Mouse (Mus musculus): ENCODE results near the gene Dnaic2. TPM values are rescaled to one million over a fixed set of nuclear protein-coding genes. Genes with fewer than 3 reads are reported as not detected.

Gene Dnaic2
- polyA plus RNA-seq, 1 experiment: 0.30 TPM

- WGBS: 2% methylated on average over 12 of the region's 12 CpGs
- H3K36me3 ChIP-seq (ENCODE audit: control insufficient read depth, insufficient read depth, low read length): no peaks in the 10 kb centered on the region
- no peak overlapping the region for H3K27ac ChIP-seq (ENCODE audit: insufficient read depth, low read depth, low read length)
- no peak overlapping the region for H3K4me3 ChIP-seq (ENCODE audit: low read depth, low read length)
- 0 out of 2 replicates have a peak, but pooled peaks cover 2% of the 10 kb centered on the region for H3K27me3 ChIP-seq (ENCODE audit: control insufficient read depth, insufficient read depth, low read length)
- no peaks in the 10 kb centered on the region for H3K4me1 ChIP-seq (ENCODE audit: control insufficient read depth, insufficient read depth, insufficient read length, low read length)
- TF ChIP-seq CTCF (IDR thresholded peaks at IDR 0.05; ENCODE audit: extremely low read depth, insufficient read length, insufficient replicate concordance, low read depth, low read length) (peak; percentile 94), POLR2A (IDR thresholded peaks at IDR 0.05; ENCODE audit: low read depth, low read length) (no peak)
These were observed 17.9 kb downstream of the Dnaic2 start for GRCm38 (mm10) chr11:114745134-114745533.

- Histone ChIP-seq H3K27me3 (ENCODE audit: control insufficient read depth, insufficient read depth, low read length) (0 out of 2 replicates have a peak, but pooled peaks cover 2% of the 10 kb centered on the region), H3K36me3 (ENCODE audit: control insufficient read depth, insufficient read depth, low read length) (no peaks in the 10 kb centered on the region), H3K27ac (ENCODE audit: insufficient read depth, low read depth, low read length) (no peak overlapping the region), H3K4me3 (ENCODE audit: low read depth, low read length) (no peak overlapping the region), H3K4me1 (ENCODE audit: control insufficient read depth, insufficient read depth, insufficient read length, low read length) (no peaks in the 10 kb centered on the region)
- TF ChIP-seq CTCF (IDR thresholded peaks at IDR 0.05; ENCODE audit: extremely low read depth, insufficient read length, insufficient replicate concordance, low read depth, low read length) (no peak), POLR2A (IDR thresholded peaks at IDR 0.05; ENCODE audit: low read depth, low read length) (no peak)
- WGBS: 27% methylated on average over 12 of the region's 12 CpGs
These were observed 20.4 kb downstream of the Dnaic2 start for GRCm38 (mm10) chr11:114747564-114748138.

- Histone ChIP-seq H3K4me1 (ENCODE audit: control insufficient read depth, insufficient read depth, insufficient read length, low read length) (peaks cover 3% of the 10 kb centered on the region), H3K27me3 (ENCODE audit: control insufficient read depth, insufficient read depth, low read length) (no peaks in the 10 kb centered on the region), H3K27ac (ENCODE audit: insufficient read depth, low read depth, low read length) (no peak within 1 kb of the TSS), H3K4me3 (ENCODE audit: low read depth, low read length) (peak within 1 kb of the TSS; percentile 62), H3K36me3 (ENCODE audit: control insufficient read depth, insufficient read depth, low read length) (no peaks in the 10 kb centered on the region)
- 3% methylated on average over 51 of the region's 51 CpGs for WGBS
- TF ChIP-seq CTCF (IDR thresholded peaks at IDR 0.05; ENCODE audit: extremely low read depth, insufficient read length, insufficient replicate concordance, low read depth, low read length) (no peak), POLR2A (IDR thresholded peaks at IDR 0.05; ENCODE audit: low read depth, low read length) (no peak)
These were observed 37.9 kb downstream of the Dnaic2 start, which contains the start of gene Kif19a for GRCm38 (mm10) chr11:114764820-114765818. Kif19a (plus strand) TSS chr11:114765388.

- Histone ChIP-seq H3K4me1 (ENCODE audit: control insufficient read depth, insufficient read depth, insufficient read length, low read length) (peaks cover 3% of the 10 kb centered on the region), H3K4me3 (ENCODE audit: low read depth, low read length) (no peak overlapping the region), H3K27ac (ENCODE audit: insufficient read depth, low read depth, low read length) (no peak overlapping the region), H3K27me3 (ENCODE audit: control insufficient read depth, insufficient read depth, low read length) (no peaks in the 10 kb centered on the region), H3K36me3 (ENCODE audit: control insufficient read depth, insufficient read depth, low read length) (no peaks in the 10 kb centered on the region)
- 67% methylated on average over 6 of the region's 6 CpGs for WGBS
- TF ChIP-seq CTCF (IDR thresholded peaks at IDR 0.05; ENCODE audit: extremely low read depth, insufficient read length, insufficient replicate concordance, low read depth, low read length) (no peak), POLR2A (IDR thresholded peaks at IDR 0.05; ENCODE audit: low read depth, low read length) (no peak)
These were observed 42.7 kb downstream of the Dnaic2 start for GRCm38 (mm10) chr11:114769911-114770310.

GRCm38 (mm10) chr11:114771896-114772295 is 44.7 kb downstream of the Dnaic2 start:
- Histone ChIP-seq H3K4me3 (ENCODE audit: low read depth, low read length) (no peak overlapping the region), H3K27me3 (ENCODE audit: control insufficient read depth, insufficient read depth, low read length) (no peaks in the 10 kb centered on the region), H3K36me3 (ENCODE audit: control insufficient read depth, insufficient read depth, low read length) (no peaks in the 10 kb centered on the region), H3K27ac (ENCODE audit: insufficient read depth, low read depth, low read length) (no peak overlapping the region), H3K4me1 (ENCODE audit: control insufficient read depth, insufficient read depth, insufficient read length, low read length) (no peaks in the 10 kb centered on the region)
- TF ChIP-seq POLR2A (IDR thresholded peaks at IDR 0.05; ENCODE audit: low read depth, low read length): no peak
- no peak for TF ChIP-seq CTCF (IDR thresholded peaks at IDR 0.05; ENCODE audit: extremely low read depth, insufficient read length, insufficient replicate concordance, low read depth, low read length)
- 33% methylated on average over 2 of the region's 2 CpGs for WGBS

- no peaks in the 10 kb centered on the region for H3K27me3 ChIP-seq (ENCODE audit: control insufficient read depth, insufficient read depth, low read length)
- no peaks in the 10 kb centered on the region for H3K4me1 ChIP-seq (ENCODE audit: control insufficient read depth, insufficient read depth, insufficient read length, low read length)
- no peaks in the 10 kb centered on the region for H3K36me3 ChIP-seq (ENCODE audit: control insufficient read depth, insufficient read depth, low read length)
- H3K27ac ChIP-seq (ENCODE audit: insufficient read depth, low read depth, low read length): no peak overlapping the region
- TF ChIP-seq POLR2A (IDR thresholded peaks at IDR 0.05; ENCODE audit: low read depth, low read length) (no peak), CTCF (IDR thresholded peaks at IDR 0.05; ENCODE audit: extremely low read depth, insufficient read length, insufficient replicate concordance, low read depth, low read length) (no peak)
- WGBS: 41% methylated on average over 9 of the region's 9 CpGs
- no peak overlapping the region for H3K4me3 ChIP-seq (ENCODE audit: low read depth, low read length)
These were observed 52.9 kb downstream of the Dnaic2 start for GRCm38 (mm10) chr11:114780076-114780475.

GRCm38 (mm10) chr11:114785892-114786291 is 58.7 kb downstream of the Dnaic2 start:
- Histone ChIP-seq H3K4me3 (ENCODE audit: low read depth, low read length) (no peak overlapping the region), H3K27me3 (ENCODE audit: control insufficient read depth, insufficient read depth, low read length) (peaks cover 30% of the 10 kb centered on the region)
- WGBS: 47% methylated on average over 10 of the region's 10 CpGs

More at GRCm38 (mm10) chr11:114785892-114786291, 58.7 kb downstream of the Dnaic2 start:
- no peaks in the 10 kb centered on the region for H3K4me1 ChIP-seq (ENCODE audit: control insufficient read depth, insufficient read depth, insufficient read length, low read length)
- no peak overlapping the region for H3K27ac ChIP-seq (ENCODE audit: insufficient read depth, low read depth, low read length)
- no peak for TF ChIP-seq CTCF (IDR thresholded peaks at IDR 0.05; ENCODE audit: extremely low read depth, insufficient read length, insufficient replicate concordance, low read depth, low read length)
- no peak for TF ChIP-seq POLR2A (IDR thresholded peaks at IDR 0.05; ENCODE audit: low read depth, low read length)
- no peaks in the 10 kb centered on the region for H3K36me3 ChIP-seq (ENCODE audit: control insufficient read depth, insufficient read depth, low read length)

Data from small intestine, adult 2 months (tissue).